Mouse (Mus musculus) kidney, embryonic 14.5 days (tissue): Measurements from ENCODE around the gene Cers4. TPM values are rescaled to one million over a fixed set of nuclear protein-coding genes. Genes with fewer than 3 reads are reported as not detected.

ENCODE experiments used
- ATAC-seq: fragments of 200-750 bp; cut with Nextera tagmentation; 2 replicates; pipeline ENCODE4 v1.8.0; 2017; ENCODE audit warnings: moderate number of reproducible peaks, mild to moderate bottlenecking, moderate TSS enrichment, moderate library complexity; ENCODE audit not compliant: low FRiP score, low TSS enrichment
- H3K27ac ChIP-seq: fragments of 300-500 bp; sonication (generic); 2 replicates; pipeline ENCODE4 v1.5.1; 2014; ENCODE audit warnings: low read depth, mild to moderate bottlenecking, low read length, moderate library complexity, mixed read lengths
- H3K27me3 ChIP-seq: fragments of 300-500 bp; sonication (generic); 2 replicates; pipeline ENCODE4 v1.6.1; 2014; ENCODE audit warnings: mild to moderate bottlenecking, low read length; ENCODE audit not compliant: control insufficient read depth, insufficient read depth
- H3K36me3 ChIP-seq: fragments of 300-500 bp; sonication (generic); 2 replicates; pipeline ENCODE4 v1.6.1; 2014; ENCODE audit warnings: low read length, mixed read lengths; ENCODE audit not compliant: control insufficient read depth, insufficient read depth
- H3K4me1 ChIP-seq: fragments of 300-500 bp; sonication (generic); 2 replicates; pipeline ENCODE4 v1.6.1; 2014; ENCODE audit warnings: low read length, mixed read lengths; ENCODE audit not compliant: control insufficient read depth, insufficient read depth
- H3K4me2 ChIP-seq: fragments of 300-500 bp; sonication (generic); replicated peaks from 2 replicates; pipeline ENCODE4 v1.6.1; 2014; ENCODE audit warnings: low read depth, mild to moderate bottlenecking, low read length
- H3K4me3 ChIP-seq: fragments of 300-500 bp; sonication (generic); 2 replicates; pipeline ENCODE4 v1.5.1; 2014; ENCODE audit warnings: mild to moderate bottlenecking, low read length
- H3K9ac ChIP-seq: fragments of 300-500 bp; sonication (generic); 2 replicates; pipeline ENCODE4 v1.6.1; 2014; ENCODE audit warnings: low read depth, mild to moderate bottlenecking, low read length, moderate library complexity
- H3K9me3 ChIP-seq: fragments of 300-500 bp; sonication (generic); 2 replicates; pipeline ENCODE4 v1.6.1; 2016; ENCODE audit warnings: low read length; ENCODE audit not compliant: control insufficient read depth
- WGBS: fragments of 180-500 bp; shearing (Covaris S2); extraction: QIAGEN DNeasy Blood & Tissue Kit; methylation state at CpG from one replicate; pipeline ENCODE4 v1.1.7; 2014; 5-methylcytosine and 5-hydroxymethylcytosine counted together
- polyA plus RNA-seq: library from polyadenylated mRNA; unstranded; fragments of >200 nt; fragmentation: Nextera tagmentation; extraction: Ambion mirVana; gene quantifications from 2 replicates; pipeline ENCODE4 v1.2.1, GENCODE M21; 2014

Gene Cers4
- polyA plus RNA-seq, 1 experiment from 2014 or later, result 18.1 TPM

DNA sequence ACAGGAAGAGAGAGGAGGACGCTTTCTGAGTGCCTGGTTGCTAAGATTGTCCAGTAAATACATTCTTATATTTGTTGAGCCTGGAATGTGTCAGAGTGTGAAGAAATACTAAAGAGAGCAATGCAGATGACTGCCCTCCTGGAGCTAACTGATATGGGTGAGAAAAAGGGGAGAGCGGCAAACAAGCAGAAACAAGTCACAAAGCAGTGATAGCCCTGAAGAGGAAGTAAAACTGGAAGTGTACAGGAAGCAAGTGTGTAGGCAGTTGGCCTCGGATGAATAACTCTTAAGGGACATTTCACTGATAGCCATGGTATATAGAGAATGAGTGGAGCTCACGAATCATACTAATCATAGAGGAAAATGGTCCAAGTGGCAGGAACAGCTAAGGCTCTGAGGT lies 28.6 kb downstream of the Cers4 start:
- Histone ChIP-seq H3K9me3 (no peaks in the 10 kb centered on the region), H3K27ac (no peak overlapping the region), H3K4me3 (no peak overlapping the region), H3K4me1 (no peaks in the 10 kb centered on the region), H3K9ac (no peak overlapping the region), H3K36me3 (peaks cover 28% of the 10 kb centered on the region; the same call in 1 of the 2 replicates), H3K27me3 (no peaks in the 10 kb centered on the region), H3K4me2 (no peak overlapping the region)
- no peak for ATAC-seq
- WGBS, result 87% methylated on average over 4 of the region's 4 CpGs

DNA sequence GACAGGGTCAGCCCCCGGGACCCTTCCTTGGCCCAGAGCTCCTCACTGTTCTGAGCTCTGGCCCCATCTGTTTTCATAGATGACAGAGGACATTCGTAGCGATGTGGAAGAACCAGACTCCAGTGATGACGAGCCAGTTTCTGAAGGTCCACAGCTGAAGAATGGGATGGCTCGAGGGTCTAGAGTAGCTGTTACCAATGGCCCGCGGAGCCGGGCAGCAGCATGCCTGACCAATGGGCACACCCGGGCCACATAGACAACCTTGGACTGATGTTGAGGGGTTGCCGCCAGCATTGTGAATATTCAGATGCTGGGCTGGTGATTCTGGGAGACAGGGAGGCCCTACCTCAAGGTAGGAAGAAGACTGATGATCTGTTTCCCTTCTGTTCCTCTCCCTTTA lies 30.7 kb downstream of the Cers4 start:
- Histone ChIP-seq H3K27ac (no peak overlapping the region), H3K9ac (no peak overlapping the region), H3K4me1 (no peaks in the 10 kb centered on the region), H3K36me3 (peaks cover 17% of the 10 kb centered on the region; the same call in 1 of the 2 replicates), H3K9me3 (no peaks in the 10 kb centered on the region), H3K4me3 (no peak overlapping the region), H3K27me3 (no peaks in the 10 kb centered on the region), H3K4me2 (no peak overlapping the region)
- ATAC-seq, result no peak
- 93% methylated on average over 10 of the region's 10 CpGs for WGBS

Other genes with a start within 250 kb of the Cers4 start
- gene Tgfbr3l, start 244.8 kb upstream of the Cers4 start, polyA plus RNA-seq, result 4.7 and 5.9 TPM in 2 replicates
- gene Snapc2, start 239.9 kb upstream of the Cers4 start, polyA plus RNA-seq, result 61.9 and 63.6 TPM in 2 replicates
- 86.1 and 93.1 TPM in 2 replicates for gene Ctxn1, start 233.8 kb upstream of the Cers4 start, polyA plus RNA-seq
- 75.7 and 81.2 TPM in 2 replicates for gene Timm44, start 217.1 kb upstream of the Cers4 start, polyA plus RNA-seq
- 14.7 and 17.2 TPM in 2 replicates for gene Ccl25, start 167.8 kb upstream of the Cers4 start, polyA plus RNA-seq
- gene Elavl1, start 167.6 kb upstream of the Cers4 start, polyA plus RNA-seq, result 201 and 312 TPM in 2 replicates
- 15.3 and 17.9 TPM in 2 replicates for gene Zfp958, start 120.1 kb downstream of the Cers4 start, polyA plus RNA-seq